Mouse (Mus musculus): ENCODE data around the gene Hdac7. TPM values are rescaled to one million over a fixed set of nuclear protein-coding genes. Genes with fewer than 3 reads are reported as not detected.

The Hdac7 gene
- polyA plus RNA-seq, 1 experiment, result 37.8 TPM

DNA sequence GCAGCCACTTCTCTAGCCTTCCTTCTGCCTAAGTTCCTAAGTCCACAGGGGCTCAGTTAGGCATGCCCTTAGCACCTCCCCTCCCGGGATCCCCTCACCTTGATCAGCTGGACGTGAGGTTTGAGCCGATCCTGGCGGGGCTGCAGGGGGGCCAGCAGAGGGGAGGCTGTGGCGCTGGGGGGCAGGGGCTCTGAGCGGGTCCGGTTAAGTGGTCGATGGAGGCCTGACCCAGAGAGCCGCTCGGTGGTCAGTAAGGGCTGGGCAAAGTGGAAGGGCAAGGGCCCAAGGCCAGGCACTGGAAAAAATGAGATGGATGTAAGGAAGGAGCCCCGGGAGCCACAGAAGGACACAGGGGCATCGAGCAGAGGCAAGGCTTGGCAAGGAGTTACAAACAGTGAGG, 36.4 kb downstream of the Hdac7 start:
- WGBS, result 95% methylated on average over 12 of the region's 12 CpGs
- H3K27ac ChIP-seq (ENCODE audit: control insufficient read depth, insufficient read depth, low read depth, low read length, poor library complexity), result no peak overlapping the region
- no peaks in the 10 kb centered on the region for H3K4me1 ChIP-seq (ENCODE audit: control insufficient read depth, insufficient read depth, low read length)
- no peak overlapping the region for H3K4me3 ChIP-seq (replicated peaks; ENCODE audit: control insufficient read depth, low read depth, low read length)
- TF ChIP-seq POLR2A (IDR thresholded peaks at IDR 0.05; ENCODE audit: borderline replicate concordance, control insufficient read depth, low read depth, low read length) (no peak), CTCF (IDR thresholded peaks at IDR 0.05; ENCODE audit: control insufficient read depth, insufficient read depth, low read length) (no peak)

- 82% methylated on average over 13 of the region's 13 CpGs for WGBS
- H3K4me1 ChIP-seq (ENCODE audit: control insufficient read depth, insufficient read depth, low read length), result no peaks in the 10 kb centered on the region
- no peak overlapping the region for H3K4me3 ChIP-seq (replicated peaks; ENCODE audit: control insufficient read depth, low read depth, low read length)
- H3K27ac ChIP-seq (ENCODE audit: control insufficient read depth, insufficient read depth, low read depth, low read length, poor library complexity), result no peak overlapping the region
- TF ChIP-seq CTCF (IDR thresholded peaks at IDR 0.05; ENCODE audit: control insufficient read depth, insufficient read depth, low read length), result no peak
- peak; percentile 15; the same call in 1 of the 2 replicates for TF ChIP-seq POLR2A (IDR thresholded peaks at IDR 0.05; ENCODE audit: borderline replicate concordance, control insufficient read depth, low read depth, low read length)
Measured at GRCm38 (mm10) chr15:97802575-97802974, 41.7 kb downstream of the Hdac7 start.

DNA sequence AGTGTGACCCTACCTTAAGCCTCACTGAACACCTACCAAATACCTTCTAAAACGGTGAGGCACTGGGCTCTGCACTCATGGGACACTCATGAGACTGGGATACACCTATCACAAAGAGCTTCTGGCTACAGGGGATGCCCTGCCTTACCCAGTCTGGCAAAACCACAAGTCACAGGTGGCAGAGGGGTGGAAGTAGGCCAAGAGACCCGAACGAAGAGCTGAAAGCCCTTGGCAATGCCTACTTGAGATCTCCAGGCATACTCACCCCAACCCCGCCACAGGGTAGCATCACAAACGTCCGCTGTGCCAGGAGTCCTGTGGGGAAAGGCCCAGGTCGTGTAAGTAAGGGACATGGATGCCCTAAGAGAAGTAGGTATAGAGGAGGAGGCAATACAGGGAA, 42.5 kb downstream of the Hdac7 start:
- WGBS, result 82% methylated on average over 7 of the region's 7 CpGs
- H3K4me3 ChIP-seq (replicated peaks; ENCODE audit: control insufficient read depth, low read depth, low read length), result no peak overlapping the region
- TF ChIP-seq POLR2A (IDR thresholded peaks at IDR 0.05; ENCODE audit: borderline replicate concordance, control insufficient read depth, low read depth, low read length) (no peak), CTCF (IDR thresholded peaks at IDR 0.05; ENCODE audit: control insufficient read depth, insufficient read depth, low read length) (no peak)
- no peak overlapping the region for H3K27ac ChIP-seq (ENCODE audit: control insufficient read depth, insufficient read depth, low read depth, low read length, poor library complexity)
- H3K4me1 ChIP-seq (ENCODE audit: control insufficient read depth, insufficient read depth, low read length), result no peaks in the 10 kb centered on the region

GRCm38 (mm10) chr15:97800853-97801252, 43.4 kb downstream of the Hdac7 start:
- no peak overlapping the region for H3K4me3 ChIP-seq (replicated peaks; ENCODE audit: control insufficient read depth, low read depth, low read length)
- TF ChIP-seq POLR2A (IDR thresholded peaks at IDR 0.05; ENCODE audit: borderline replicate concordance, control insufficient read depth, low read depth, low read length) (no peak), CTCF (IDR thresholded peaks at IDR 0.05; ENCODE audit: control insufficient read depth, insufficient read depth, low read length) (no peak)
- H3K27ac ChIP-seq (ENCODE audit: control insufficient read depth, insufficient read depth, low read depth, low read length, poor library complexity), result no peak overlapping the region
- WGBS, result 88% methylated on average over 13 of the region's 13 CpGs
- no peaks in the 10 kb centered on the region for H3K4me1 ChIP-seq (ENCODE audit: control insufficient read depth, insufficient read depth, low read length)

DNA sequence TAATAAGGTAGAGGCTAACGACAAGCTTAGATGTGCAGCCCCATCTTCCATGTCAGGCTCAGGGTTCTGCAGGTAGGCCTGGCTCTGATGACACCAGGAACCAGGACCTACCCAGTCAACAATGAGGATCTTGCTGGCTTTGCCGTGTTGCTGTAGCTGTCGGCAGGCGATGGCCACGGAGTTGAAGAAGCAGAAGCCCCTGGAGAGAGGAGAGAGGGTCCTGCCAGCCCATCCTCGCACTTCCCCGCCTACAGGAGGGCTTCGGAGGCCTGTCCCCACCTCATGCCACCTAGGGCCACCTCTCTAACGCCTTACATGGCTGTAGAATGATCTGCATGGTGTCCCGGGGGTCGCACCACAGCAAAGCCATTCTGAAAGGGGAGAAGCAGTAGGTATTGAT, 44.9 kb downstream of the Hdac7 start:
- WGBS, result 91% methylated on average over 11 of the region's 11 CpGs
- Histone ChIP-seq H3K4me1 (ENCODE audit: control insufficient read depth, insufficient read depth, low read length) (no peaks in the 10 kb centered on the region), H3K4me3 (replicated peaks; ENCODE audit: control insufficient read depth, low read depth, low read length) (no peak overlapping the region), H3K27ac (ENCODE audit: control insufficient read depth, insufficient read depth, low read depth, low read length, poor library complexity) (no peak overlapping the region)
- TF ChIP-seq CTCF (IDR thresholded peaks at IDR 0.05; ENCODE audit: control insufficient read depth, insufficient read depth, low read length) (no peak), POLR2A (IDR thresholded peaks at IDR 0.05; ENCODE audit: borderline replicate concordance, control insufficient read depth, low read depth, low read length) (no peak)

DNA sequence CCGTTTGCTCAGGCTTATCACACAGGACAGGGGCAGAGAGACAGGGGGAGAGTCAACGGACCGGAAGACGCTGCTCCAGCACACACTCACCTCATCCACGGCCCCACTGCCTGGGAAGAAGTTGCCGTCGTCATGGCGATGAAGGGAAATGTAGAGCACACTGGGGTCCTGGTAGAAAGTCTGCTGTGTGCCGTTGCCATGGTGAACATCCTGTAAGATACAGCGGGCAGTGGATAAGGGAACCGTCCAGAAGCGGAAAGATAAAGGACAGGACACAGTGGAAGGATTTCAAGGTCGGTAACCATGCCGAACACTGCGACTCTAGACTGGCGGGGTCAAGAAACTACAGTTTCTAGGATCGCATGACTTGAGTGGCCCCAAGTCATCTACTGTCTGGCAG, 46.2 kb downstream of the Hdac7 start:
- H3K27ac ChIP-seq (ENCODE audit: control insufficient read depth, insufficient read depth, low read depth, low read length, poor library complexity), result no peak overlapping the region
- TF ChIP-seq CTCF (IDR thresholded peaks at IDR 0.05; ENCODE audit: control insufficient read depth, insufficient read depth, low read length) (no peak), POLR2A (IDR thresholded peaks at IDR 0.05; ENCODE audit: borderline replicate concordance, control insufficient read depth, low read depth, low read length) (no peak)
- H3K4me1 ChIP-seq (ENCODE audit: control insufficient read depth, insufficient read depth, low read length), result no peaks in the 10 kb centered on the region
- 89% methylated on average over 17 of the region's 17 CpGs for WGBS
- H3K4me3 ChIP-seq (replicated peaks; ENCODE audit: control insufficient read depth, low read depth, low read length), result no peak overlapping the region

DNA sequence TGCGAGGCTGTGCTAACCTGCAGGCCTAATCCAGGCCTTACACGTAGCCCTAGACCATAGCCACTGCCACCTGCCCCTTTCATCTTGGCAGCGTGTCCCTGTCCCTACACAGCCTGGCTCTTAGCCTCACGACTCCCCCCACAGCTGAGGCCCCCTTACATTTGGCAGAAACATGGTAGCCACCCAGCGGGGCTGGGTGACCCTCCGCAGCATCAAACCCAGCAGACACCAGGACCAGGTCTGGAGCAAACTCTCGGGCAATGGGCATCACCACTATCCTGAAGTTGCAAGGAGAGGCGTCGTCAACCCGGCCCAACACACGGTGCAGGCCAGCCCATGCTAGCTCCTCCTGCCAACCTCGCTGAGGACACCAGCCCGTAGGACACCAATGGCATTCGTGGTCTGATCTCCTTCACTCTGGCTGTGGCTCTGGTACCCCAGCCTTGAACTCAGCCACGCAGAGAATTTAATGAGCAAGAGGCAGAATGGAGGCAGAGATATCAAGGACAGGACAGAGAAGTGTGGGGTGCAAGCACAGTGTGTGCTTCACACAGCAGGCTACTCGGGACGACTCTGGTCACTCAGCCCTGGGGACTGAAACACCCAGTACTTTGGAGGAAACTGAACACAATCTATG, 47.5 kb downstream of the Hdac7 start:
- H3K4me1 ChIP-seq (ENCODE audit: control insufficient read depth, insufficient read depth, low read length), result no peaks in the 10 kb centered on the region
- no peak overlapping the region for H3K4me3 ChIP-seq (replicated peaks; ENCODE audit: control insufficient read depth, low read depth, low read length)
- H3K27ac ChIP-seq (ENCODE audit: control insufficient read depth, insufficient read depth, low read depth, low read length, poor library complexity), result no peak overlapping the region
- TF ChIP-seq POLR2A (IDR thresholded peaks at IDR 0.05; ENCODE audit: borderline replicate concordance, control insufficient read depth, low read depth, low read length) (no peak), CTCF (IDR thresholded peaks at IDR 0.05; ENCODE audit: control insufficient read depth, insufficient read depth, low read length) (no peak)
- 89% methylated on average over 17 of the region's 17 CpGs for WGBS

GRCm38 (mm10) chr15:97795559-97796235, 48.6 kb downstream of the Hdac7 start:
- no peak overlapping the region for H3K4me3 ChIP-seq (replicated peaks; ENCODE audit: control insufficient read depth, low read depth, low read length)
- TF ChIP-seq POLR2A (IDR thresholded peaks at IDR 0.05; ENCODE audit: borderline replicate concordance, control insufficient read depth, low read depth, low read length) (no peak), CTCF (IDR thresholded peaks at IDR 0.05; ENCODE audit: control insufficient read depth, insufficient read depth, low read length) (no peak)
- 93% methylated on average over 10 of the region's 10 CpGs for WGBS
- no peaks in the 10 kb centered on the region for H3K4me1 ChIP-seq (ENCODE audit: control insufficient read depth, insufficient read depth, low read length)
- no peak overlapping the region for H3K27ac ChIP-seq (ENCODE audit: control insufficient read depth, insufficient read depth, low read depth, low read length, poor library complexity)
